Mouse (Mus musculus) CH12.LX (cell line): Measurements from ENCODE around the gene Dars.

Source experiments
- BHLHE40 ChIP-seq: IDR thresholded peaks from 2 replicates; pipeline ENCODE4 v1.6.1; 2011; ENCODE audit warnings: mild to moderate bottlenecking, low read depth, low read length, improper control_type of control experiment
- CHD2 ChIP-seq: IDR thresholded peaks from 2 replicates; pipeline ENCODE4 v1.6.1; 2011; ENCODE audit warnings: low read length, improper control_type of control experiment
- CTCF ChIP-seq, 2 experiments: IDR thresholded peaks in 1 of 2; conservative IDR thresholded peaks in 1 of 2; 2 replicates each; pipeline ENCODE4 v1.5.1; 2011 to 2012; ENCODE audit warnings: low read depth in 2 of 2, low read length in 2 of 2, improper control_type of control experiment in 1 of 2, inconsistent platforms in 1 of 2, mild to moderate bottlenecking in 1 of 2, moderate library complexity in 1 of 2
- EP300 ChIP-seq: IDR thresholded peaks from 2 replicates; pipeline ENCODE4 v1.6.1; 2011; ENCODE audit warnings: low read length, improper control_type of control experiment
- JUN ChIP-seq: IDR thresholded peaks from 2 replicates; pipeline ENCODE4 v1.6.1; 2011; ENCODE audit warnings: low read depth, mild to moderate bottlenecking, low read length, improper control_type of control experiment, moderate library complexity; ENCODE audit not compliant: insufficient read depth
- MAX ChIP-seq: IDR thresholded peaks from 2 replicates; pipeline ENCODE4 v1.6.1; 2011; ENCODE audit warnings: low read length, improper control_type of control experiment
- MAZ ChIP-seq: IDR thresholded peaks from 2 replicates; pipeline ENCODE4 v1.6.1; 2012; ENCODE audit warnings: low read depth, mild to moderate bottlenecking, inconsistent platforms, low read length, improper control_type of control experiment, moderate library complexity
- MXI1 ChIP-seq: IDR thresholded peaks from 2 replicates; pipeline ENCODE4 v1.6.1; 2011; ENCODE audit warnings: mild to moderate bottlenecking, low read depth, low read length, improper control_type of control experiment
- POLR2A ChIP-seq: IDR thresholded peaks from 2 replicates; pipeline ENCODE4 v1.6.1; 2011; ENCODE audit warnings: low read depth, mild to moderate bottlenecking, improper control_type of control experiment, low read length
- TCF12 ChIP-seq: IDR thresholded peaks from 2 replicates; pipeline ENCODE4 v1.6.1; 2014; ENCODE audit warnings: low read depth, mild to moderate bottlenecking, inconsistent platforms, low read length, improper control_type of control experiment
- ZMIZ1 ChIP-seq: IDR thresholded peaks from 2 replicates; pipeline ENCODE4 v1.6.1; 2012; ENCODE audit warnings: low read depth, mild to moderate bottlenecking, inconsistent platforms, low read length, improper control_type of control experiment
- ZNF384 ChIP-seq: IDR thresholded peaks from 2 replicates; pipeline ENCODE4 v1.6.1; 2012; ENCODE audit warnings: low read depth, low read length, improper control_type of control experiment, inconsistent platforms

DNA sequence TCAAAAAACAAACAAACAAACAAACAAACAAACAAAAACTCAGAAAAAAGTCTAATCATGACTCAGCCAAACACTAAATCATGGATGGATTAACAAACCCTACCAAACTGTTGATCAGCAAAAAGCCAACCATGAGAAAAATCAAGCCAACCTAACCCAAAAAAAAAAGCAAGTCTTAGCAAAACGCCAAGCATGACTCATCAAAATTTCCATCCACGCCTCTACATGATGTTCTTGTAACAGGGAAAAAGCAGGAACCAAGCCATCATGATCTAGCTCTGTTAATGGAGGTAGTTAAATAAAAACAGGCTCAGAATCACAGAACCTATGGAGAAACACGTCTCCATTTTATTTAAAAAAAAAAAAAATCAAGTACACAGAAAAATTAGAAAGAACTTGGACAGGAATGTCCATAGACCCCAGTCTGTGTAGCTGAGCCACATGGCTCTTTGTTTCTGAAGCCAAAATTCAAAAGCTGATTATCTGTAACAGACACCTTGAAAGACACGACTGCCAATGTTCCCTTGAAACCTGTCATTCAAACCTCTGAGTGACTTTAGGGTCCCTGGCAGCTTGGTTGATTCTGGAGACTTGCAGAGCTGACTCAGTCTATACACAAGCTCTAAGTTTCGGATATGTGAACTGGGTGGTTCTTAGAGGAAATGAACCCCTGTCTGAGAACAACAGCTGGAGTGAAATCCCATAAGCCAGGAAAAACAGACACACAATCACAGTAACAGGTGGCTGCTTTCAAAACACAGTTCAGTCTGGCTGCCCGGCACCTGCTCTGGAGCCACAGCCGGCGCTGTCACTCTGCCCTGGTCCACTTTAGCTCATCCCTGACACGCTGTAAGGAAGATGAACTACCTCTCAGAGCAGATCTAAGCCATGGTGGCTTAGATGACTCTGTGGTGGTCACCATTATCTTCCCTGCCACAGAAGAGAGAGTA, 27.0 kb upstream of the Dars start:
- TF ChIP-seq MAZ (no peak), ZNF384 (peak; percentile 94), POLR2A (0 out of 2 replicates have a peak, but pooled peaks have one; percentile 31), CTCF (conservative IDR thresholded peaks at IDR 0.05 in 1 of 2, IDR thresholded peaks at IDR 0.05 in 1 of 2; ENCODE audit: low read depth in 2 of 2, low read length in 2 of 2) (no peak), EP300 (peak; percentile 78), MAX (peak; percentile 59; the same call in 1 of the 2 replicates), ZMIZ1 (no peak), JUN (peak; percentile 79), TCF12 (peak; percentile 74), CHD2 (no peak), BHLHE40 (no peak), MXI1 (peak; percentile 69; the same call in 1 of the 2 replicates)
